Mouse (Mus musculus) spleen, adult 2 months (tissue): ENCODE results near the gene Cdk15. TPM values are rescaled to one million over a fixed set of nuclear protein-coding genes. Genes with fewer than 3 reads are reported as not detected.

ENCODE experiments used
- DNase-seq, 2 experiments: peaks; one replicate each; pipeline versions ENCODE4 v3.0.0 to v3.0.0-alpha.2; 2012 to 2021; ENCODE audit warnings: low spot score in 2 of 2, low read depth in 1 of 2
- H3K27ac ChIP-seq: fragments of 200-500 bp; 2 replicates; pipeline ENCODE4 v1.5.1; 2012; ENCODE audit warnings: low read length, inconsistent platforms; ENCODE audit not compliant: insufficient read depth
- H3K27me3 ChIP-seq: fragments of 200-500 bp; 2 replicates; pipeline ENCODE4 v1.6.1; 2012; ENCODE audit warnings: mild to moderate bottlenecking, moderate library complexity, low read length, inconsistent platforms; ENCODE audit not compliant: control insufficient read depth, insufficient read depth
- H3K36me3 ChIP-seq: fragments of 200-500 bp; 2 replicates; pipeline ENCODE4 v1.6.1; 2012; ENCODE audit warnings: mild to moderate bottlenecking, low read length, inconsistent platforms; ENCODE audit not compliant: control insufficient read depth, insufficient read depth
- H3K4me1 ChIP-seq: fragments of 200-500 bp; 2 replicates; pipeline ENCODE4 v1.6.1; 2011; ENCODE audit warnings: inconsistent platforms; ENCODE audit not compliant: control insufficient read depth, insufficient read depth, insufficient read length
- H3K4me3 ChIP-seq: fragments of 200-500 bp; 2 replicates; pipeline ENCODE4 v1.5.1; 2011; ENCODE audit warnings: mild to moderate bottlenecking, inconsistent platforms; ENCODE audit not compliant: insufficient read depth, insufficient read length; ENCODE audit errors: extremely low read depth
- CTCF ChIP-seq: fragments of 200-500 bp; IDR thresholded peaks from 2 replicates; pipeline ENCODE4 v1.5.1; 2011; ENCODE audit warnings: mild to moderate bottlenecking, inconsistent platforms; ENCODE audit not compliant: insufficient read depth, insufficient read length, insufficient replicate concordance; ENCODE audit errors: extremely low read depth
- POLR2A ChIP-seq: fragments of 200-500 bp; IDR thresholded peaks from 2 replicates; pipeline ENCODE4 v1.6.1; 2011; ENCODE audit warnings: low read depth, low read length, inconsistent platforms
- WGBS: fragments of 180-500 bp; shearing (Covaris S2); methylation state at CpG from one replicate; pipeline ENCODE4 v1.1.7; 2018; 5-methylcytosine and 5-hydroxymethylcytosine counted together
- polyA plus RNA-seq: library from polyadenylated mRNA; depleted of rRNA; stranded (reverse); fragments of >200 nt; gene quantifications from 2 replicates; pipeline ENCODE4 v1.2.3, GENCODE M21; 2012; rRNA removed

The Cdk15 gene
- polyA plus RNA-seq, 1 experiment: 0.05 TPM

- Histone ChIP-seq H3K36me3 (no peaks in the 10 kb centered on the region), H3K4me1 (no peaks in the 10 kb centered on the region), H3K27me3 (no peaks in the 10 kb centered on the region), H3K27ac (no peak overlapping the region), H3K4me3 (no peak overlapping the region)
- 80% methylated on average over 6 of the region's 6 CpGs for WGBS
- DNase-seq: no peak
- no peak for TF ChIP-seq POLR2A
These were observed 137.9 kb downstream of the Cdk15 start for GRCm38 (mm10) chr1:59394616-59395015.

GRCm38 (mm10) chr1:59395992-59396391 is 139.3 kb downstream of the Cdk15 start:
- no peak overlapping the region for H3K4me3 ChIP-seq
- no peaks in the 10 kb centered on the region for H3K36me3 ChIP-seq
- H3K4me1 ChIP-seq: no peaks in the 10 kb centered on the region
- 87% methylated on average over 2 of the region's 2 CpGs for WGBS
- no peaks in the 10 kb centered on the region for H3K27me3 ChIP-seq
- H3K27ac ChIP-seq: no peak overlapping the region
- no peak for DNase-seq
- no peak for TF ChIP-seq POLR2A
- no peak for TF ChIP-seq CTCF

- Histone ChIP-seq H3K4me3 (no peak overlapping the region), H3K36me3 (no peaks in the 10 kb centered on the region)
- TF ChIP-seq POLR2A: no peak
- TF ChIP-seq CTCF: no peak
These were observed 143.0 kb downstream of the Cdk15 start for GRCm38 (mm10) chr1:59399554-59400325.

GRCm38 (mm10) chr1:59401253-59401652 is 144.5 kb downstream of the Cdk15 start:
- TF ChIP-seq POLR2A (no peak), CTCF (no peak)
- Histone ChIP-seq H3K4me3 (no peak overlapping the region), H3K4me1 (no peaks in the 10 kb centered on the region), H3K36me3 (no peaks in the 10 kb centered on the region), H3K27me3 (no peaks in the 10 kb centered on the region), H3K27ac (no peak overlapping the region)
- DNase-seq: no peak
- 63% methylated on average over 4 of the region's 4 CpGs for WGBS

More at GRCm38 (mm10) chr1:59399554-59400325, 143.0 kb downstream of the Cdk15 start:
- 76% methylated on average over 2 of the region's 2 CpGs for WGBS
- no peak for DNase-seq
- Histone ChIP-seq H3K4me1 (no peaks in the 10 kb centered on the region), H3K27ac (no peak overlapping the region), H3K27me3 (no peaks in the 10 kb centered on the region)

Other genes with a start within 250 kb of the Cdk15 start
- not detected in 2 replicates for gene C2cd6, start 162.0 kb upstream of the Cdk15 start, polyA plus RNA-seq
- 1.2 and 1.4 TPM in 2 replicates for gene Tmem237, start 136.5 kb upstream of the Cdk15 start, polyA plus RNA-seq
- gene Mpp4, start 93.5 kb upstream of the Cdk15 start, polyA plus RNA-seq: 0.56 and 0.58 TPM in 2 replicates
- 2.8 and 3.0 TPM in 2 replicates for gene Als2, start 19.7 kb upstream of the Cdk15 start, polyA plus RNA-seq
- 4.5 and 5.7 TPM in 2 replicates for gene Fzd7, start 225.5 kb downstream of the Cdk15 start, polyA plus RNA-seq